Mouse (Mus musculus): ENCODE data around the gene Rab40b. TPM values are rescaled to one million over a fixed set of nuclear protein-coding genes. Genes with fewer than 3 reads are reported as not detected.

Rab40b gene
- polyA plus RNA-seq, 1 experiment from 2014 or later, result 1.3 TPM

- H3K9me3 ChIP-seq (replicated peaks), result peaks cover 11% of the 10 kb centered on the region; the same call in 1 of the 2 replicates
- 94% methylated on average over 8 of the region's 8 CpGs for WGBS
Measured at GRCm38 (mm10) chr11:121306608-121307007, 81.4 kb downstream of the Rab40b start.

More at GRCm38 (mm10) chr11:121306608-121307007, 81.4 kb downstream of the Rab40b start:
- H3K27me3 ChIP-seq (ENCODE audit: low read depth, poor library complexity, severe bottlenecking), result no peaks in the 10 kb centered on the region
- no peak for DNase-seq (ENCODE audit: low spot score)
- H3K36me3 ChIP-seq, result peaks cover 93% of the 10 kb centered on the region
- H3K27ac ChIP-seq (replicated peaks), result no peak overlapping the region
- no peak overlapping the region for H3K4me3 ChIP-seq
- no peaks in the 10 kb centered on the region for H3K4me1 ChIP-seq

Small RNAs within 50 kb of the gene (microRNA-seq; reads per million reads assigned to microRNA genes)
- not detected for gene Mir7236

Other genes with a start within 250 kb of the Rab40b start
- gene Tex19.1, start 242.1 kb downstream of the Rab40b start, polyA plus RNA-seq (2016; fragmentation: Nextera tagmentation; extraction: Ambion mirVana), result 0.06 TPM in 1 of 2 replicates, not detected in the other
- gene Uts2r, start 228.0 kb downstream of the Rab40b start, polyA plus RNA-seq (2016; fragmentation: Nextera tagmentation; extraction: Ambion mirVana), result 0.06 TPM in 1 of 2 replicates, not detected in the other
- 5.1 and 6.6 TPM in 2 replicates for gene Hexdc, start 183.8 kb downstream of the Rab40b start, polyA plus RNA-seq (2016; fragmentation: Nextera tagmentation; extraction: Ambion mirVana)
- 23.8 and 25.9 TPM in 2 replicates for gene Ogfod3, start 183.5 kb downstream of the Rab40b start, polyA plus RNA-seq (2016; fragmentation: Nextera tagmentation; extraction: Ambion mirVana)
- gene Cybc1, start 158.9 kb downstream of the Rab40b start, polyA plus RNA-seq (2016; fragmentation: Nextera tagmentation; extraction: Ambion mirVana), result 35.2 and 39.0 TPM in 2 replicates
- 59.3 and 71.0 TPM in 2 replicates for gene Narf, start 151.0 kb downstream of the Rab40b start, polyA plus RNA-seq (2016; fragmentation: Nextera tagmentation; extraction: Ambion mirVana)
- gene Foxk2, start 128.3 kb downstream of the Rab40b start, polyA plus RNA-seq (2016; fragmentation: Nextera tagmentation; extraction: Ambion mirVana), result 8.8 TPM in 2 replicates
- gene Wdr45b, start 33.8 kb downstream of the Rab40b start, polyA plus RNA-seq (2016; fragmentation: Nextera tagmentation; extraction: Ambion mirVana), result 100 and 103 TPM in 2 replicates
- gene Fn3krp, start 33.1 kb upstream of the Rab40b start, polyA plus RNA-seq (2016; fragmentation: Nextera tagmentation; extraction: Ambion mirVana), result 7.0 and 8.8 TPM in 2 replicates
- gene Fn3k, start 46.7 kb upstream of the Rab40b start, polyA plus RNA-seq (2016; fragmentation: Nextera tagmentation; extraction: Ambion mirVana), result 0.94 and 1.3 TPM in 2 replicates
- gene Tbcd, start 63.7 kb upstream of the Rab40b start, polyA plus RNA-seq (2016; fragmentation: Nextera tagmentation; extraction: Ambion mirVana), result 54.2 and 61.9 TPM in 2 replicates
- gene Zfp750, start 131.1 kb upstream of the Rab40b start, polyA plus RNA-seq (2016; fragmentation: Nextera tagmentation; extraction: Ambion mirVana), result 0.46 and 0.67 TPM in 2 replicates